Mouse (Mus musculus): ENCODE data around the gene Vmn2r87.
"Not testable (repeated sequence)": the region's sequence is repeated elsewhere in the genome, so short reads cannot be mapped to it uniquely, and the experiment has no call there.

DNA sequence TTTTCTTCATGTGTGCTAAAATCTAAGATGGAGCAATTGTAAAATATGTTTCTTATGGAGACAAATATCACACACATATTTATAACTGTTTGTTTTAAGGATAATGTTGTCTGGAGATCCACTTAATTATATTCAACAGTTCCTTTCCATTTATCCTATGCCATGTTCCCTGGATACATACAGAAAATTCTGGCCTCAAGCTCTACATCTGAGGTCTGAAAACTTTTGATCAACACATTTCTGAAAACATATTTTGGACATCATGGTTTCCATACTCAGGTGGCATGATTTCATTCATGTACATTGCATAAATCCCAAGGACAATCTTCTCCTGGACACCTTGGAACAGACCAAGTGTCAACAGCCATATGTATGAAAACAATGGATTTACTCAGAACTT lies 67.6 kb downstream of the Vmn2r87 start, which contains the start of gene Vmn2r85:
- not testable (repeated sequence) for TF ChIP-seq POLR2A (IDR thresholded peaks at IDR 0.05; ENCODE audit: insufficient read depth, low read depth, low read length); EP300 (IDR thresholded peaks at IDR 0.05; ENCODE audit: insufficient read depth, low read depth, low read length); CTCF (IDR thresholded peaks at IDR 0.05)
